Mouse (Mus musculus): ENCODE measurements around the gene Dbi. TPM values are rescaled to one million over a fixed set of nuclear protein-coding genes. Genes with fewer than 3 reads are reported as not detected.

Dbi gene
- polyA plus RNA-seq, 1 experiment: 247 TPM

DNA sequence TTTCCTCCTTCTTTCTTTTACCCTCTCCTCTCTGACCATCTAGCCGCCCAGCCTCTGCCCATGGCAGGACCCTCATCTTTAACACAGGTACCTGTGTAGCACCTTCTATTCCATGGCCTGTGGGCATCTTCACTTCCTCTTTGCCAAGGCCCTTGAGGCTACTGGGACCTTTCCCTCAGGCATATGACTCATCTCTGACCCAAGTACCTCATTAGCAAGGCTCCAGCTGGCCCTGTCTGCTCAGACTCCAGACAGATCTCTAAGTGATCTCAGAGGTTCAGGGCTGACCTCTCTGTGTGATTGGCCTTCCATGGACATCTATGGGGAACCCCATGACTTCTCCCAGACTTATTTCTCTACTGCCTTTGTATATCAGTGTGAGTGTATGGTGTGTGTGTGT, 40.2 kb downstream of the Dbi start:
- Histone ChIP-seq H3K4me1 (replicated peaks; ENCODE audit: control insufficient read depth, insufficient read depth, low read length) (no peaks in the 10 kb centered on the region), H3K27me3 (ENCODE audit: control insufficient read depth, insufficient read depth, low read length) (no peaks in the 10 kb centered on the region), H3K27ac (ENCODE audit: control insufficient read depth, insufficient read depth, low read length) (no peak overlapping the region), H3K4me3 (ENCODE audit: control insufficient read depth, insufficient read depth, low read length) (no peak overlapping the region), H3K36me3 (ENCODE audit: control insufficient read depth, insufficient read depth, low read length) (no peaks in the 10 kb centered on the region)
- DNase-seq: no peak
- 91% methylated on average over 1 of the region's 1 CpGs for WGBS
- no peak for TF ChIP-seq POLR2A (IDR thresholded peaks at IDR 0.05; ENCODE audit: control insufficient read depth, extremely low read depth, insufficient read depth, low read length, poor library complexity)
- TF ChIP-seq CTCF (IDR thresholded peaks at IDR 0.05; ENCODE audit: borderline replicate concordance, control insufficient read depth, extremely low read depth, insufficient read depth, low read length, poor library complexity): no peak

- TF ChIP-seq CTCF (IDR thresholded peaks at IDR 0.05; ENCODE audit: borderline replicate concordance, control insufficient read depth, extremely low read depth, insufficient read depth, low read length, poor library complexity): no peak
- no peak for TF ChIP-seq POLR2A (IDR thresholded peaks at IDR 0.05; ENCODE audit: control insufficient read depth, extremely low read depth, insufficient read depth, low read length, poor library complexity)
- no peak overlapping the region for H3K4me3 ChIP-seq (ENCODE audit: control insufficient read depth, insufficient read depth, low read length)
- H3K27ac ChIP-seq (ENCODE audit: control insufficient read depth, insufficient read depth, low read length): no peak overlapping the region
- no peaks in the 10 kb centered on the region for H3K36me3 ChIP-seq (ENCODE audit: control insufficient read depth, insufficient read depth, low read length)
- WGBS: 80% methylated on average over 9 of the region's 9 CpGs
- peaks cover 10% of the 10 kb centered on the region; the same call in 1 of the 2 replicates for H3K27me3 ChIP-seq (ENCODE audit: control insufficient read depth, insufficient read depth, low read length)
- H3K4me1 ChIP-seq (replicated peaks; ENCODE audit: control insufficient read depth, insufficient read depth, low read length): 0 out of 2 replicates have a peak, but pooled peaks cover 5% of the 10 kb centered on the region
- no peak for DNase-seq
These were observed 43.0 kb downstream of the Dbi start for GRCm38 (mm10) chr1:120077746-120078410.

DNA sequence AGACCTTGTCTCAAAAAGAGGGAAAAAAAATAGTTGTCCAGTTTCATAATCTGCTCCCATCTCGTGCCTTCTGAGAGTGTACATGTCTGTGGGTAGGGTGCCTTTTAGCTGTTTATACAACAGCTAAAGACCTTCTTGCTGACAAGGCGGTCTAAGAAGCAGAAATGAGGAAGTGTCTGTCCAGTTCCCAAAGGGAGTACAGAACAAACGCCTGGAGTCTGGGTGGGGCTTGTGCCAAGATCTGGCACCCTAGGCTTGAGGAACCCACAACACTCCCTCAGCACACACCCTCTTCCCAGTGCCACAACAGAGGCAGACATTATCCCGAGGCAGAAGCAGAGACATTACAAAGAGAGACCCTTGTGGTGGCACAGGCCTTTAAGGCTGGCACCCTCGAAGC, 45.4 kb downstream of the Dbi start:
- H3K4me3 ChIP-seq (ENCODE audit: control insufficient read depth, insufficient read depth, low read length): no peak overlapping the region
- H3K27ac ChIP-seq (ENCODE audit: control insufficient read depth, insufficient read depth, low read length): no peak overlapping the region
- H3K27me3 ChIP-seq (ENCODE audit: control insufficient read depth, insufficient read depth, low read length): peaks cover 12% of the 10 kb centered on the region; the same call in 1 of the 2 replicates
- WGBS: 31% methylated on average over 5 of the region's 5 CpGs
- 0 out of 2 replicates have a peak, but pooled peaks cover 5% of the 10 kb centered on the region for H3K4me1 ChIP-seq (replicated peaks; ENCODE audit: control insufficient read depth, insufficient read depth, low read length)
- TF ChIP-seq CTCF (IDR thresholded peaks at IDR 0.05; ENCODE audit: borderline replicate concordance, control insufficient read depth, extremely low read depth, insufficient read depth, low read length, poor library complexity): no peak
- no peak for TF ChIP-seq POLR2A (IDR thresholded peaks at IDR 0.05; ENCODE audit: control insufficient read depth, extremely low read depth, insufficient read depth, low read length, poor library complexity)
- DNase-seq: no peak
- H3K36me3 ChIP-seq (ENCODE audit: control insufficient read depth, insufficient read depth, low read length): no peaks in the 10 kb centered on the region

- TF ChIP-seq POLR2A (IDR thresholded peaks at IDR 0.05; ENCODE audit: control insufficient read depth, extremely low read depth, insufficient read depth, low read length, poor library complexity) (no peak), CTCF (IDR thresholded peaks at IDR 0.05; ENCODE audit: borderline replicate concordance, control insufficient read depth, extremely low read depth, insufficient read depth, low read length, poor library complexity) (no peak)
- no peak for DNase-seq
- H3K4me3 ChIP-seq (ENCODE audit: control insufficient read depth, insufficient read depth, low read length): no peak overlapping the region
- 93% methylated on average over 4 of the region's 4 CpGs for WGBS
- H3K27me3 ChIP-seq (ENCODE audit: control insufficient read depth, insufficient read depth, low read length): peaks cover 12% of the 10 kb centered on the region; the same call in 1 of the 2 replicates
- no peak overlapping the region for H3K27ac ChIP-seq (ENCODE audit: control insufficient read depth, insufficient read depth, low read length)
- no peaks in the 10 kb centered on the region for H3K36me3 ChIP-seq (ENCODE audit: control insufficient read depth, insufficient read depth, low read length)
- 0 out of 2 replicates have a peak, but pooled peaks cover 5% of the 10 kb centered on the region for H3K4me1 ChIP-seq (replicated peaks; ENCODE audit: control insufficient read depth, insufficient read depth, low read length)
These were observed 45.9 kb downstream of the Dbi start for GRCm38 (mm10) chr1:120074931-120075330.

GRCm38 (mm10) chr1:120074307-120074702, 46.6 kb downstream of the Dbi start:
- Histone ChIP-seq H3K4me1 (replicated peaks; ENCODE audit: control insufficient read depth, insufficient read depth, low read length) (0 out of 2 replicates have a peak, but pooled peaks cover 5% of the 10 kb centered on the region), H3K27me3 (ENCODE audit: control insufficient read depth, insufficient read depth, low read length) (peaks cover 12% of the 10 kb centered on the region; the same call in 1 of the 2 replicates), H3K27ac (ENCODE audit: control insufficient read depth, insufficient read depth, low read length) (no peak overlapping the region), H3K36me3 (ENCODE audit: control insufficient read depth, insufficient read depth, low read length) (no peaks in the 10 kb centered on the region), H3K4me3 (ENCODE audit: control insufficient read depth, insufficient read depth, low read length) (no peak overlapping the region)
- 58% methylated on average over 4 of the region's 4 CpGs for WGBS
- DNase-seq: no peak
- TF ChIP-seq CTCF (IDR thresholded peaks at IDR 0.05; ENCODE audit: borderline replicate concordance, control insufficient read depth, extremely low read depth, insufficient read depth, low read length, poor library complexity) (no peak), POLR2A (IDR thresholded peaks at IDR 0.05; ENCODE audit: control insufficient read depth, extremely low read depth, insufficient read depth, low read length, poor library complexity) (no peak)

DNA sequence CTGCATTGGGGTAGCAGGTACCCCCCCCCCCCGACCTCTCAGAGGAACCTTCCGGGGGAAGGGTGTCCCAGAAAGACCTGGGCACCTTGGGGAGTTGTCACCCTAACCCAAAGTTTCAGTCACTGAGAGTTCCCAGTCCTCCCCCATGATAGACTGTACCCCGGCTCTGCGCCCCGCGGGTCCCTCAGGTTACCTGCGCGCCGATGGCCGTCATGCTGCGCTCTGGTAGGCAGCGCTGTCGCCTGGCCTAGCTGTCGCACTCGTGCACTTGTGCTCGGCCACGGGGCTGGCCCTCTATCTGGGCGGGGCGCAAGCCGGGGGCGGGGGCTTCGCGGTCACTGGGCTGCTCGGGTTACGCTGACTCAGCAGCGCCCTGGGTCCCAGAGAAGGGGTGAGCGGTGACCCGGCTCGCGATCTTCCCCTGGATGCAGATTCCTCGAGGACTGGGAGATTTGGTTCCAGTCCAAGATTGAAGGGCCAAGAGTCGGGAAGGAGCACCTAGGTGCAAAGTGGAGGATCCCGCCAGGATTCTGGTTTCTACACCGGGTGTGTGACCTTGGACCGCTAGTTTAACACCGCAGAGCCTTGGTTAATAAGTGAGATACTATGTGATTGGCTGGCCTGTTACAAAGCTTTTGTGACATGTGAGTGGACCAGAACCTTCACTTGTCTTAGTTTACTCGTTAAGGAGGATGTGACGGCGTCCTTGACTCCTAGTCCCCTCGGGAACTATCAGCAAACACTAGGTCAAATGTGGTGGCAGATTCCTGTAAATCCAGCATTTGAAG, 47.2 kb downstream of the Dbi start, which contains the start of gene Tmem37:
TSS of gene Tmem37 (minus strand) at position 556 of the 788 bp plus-strand sequence.
- WGBS: 13% methylated on average over 40 of the region's 40 CpGs
- Histone ChIP-seq H3K36me3 (ENCODE audit: control insufficient read depth, insufficient read depth, low read length) (no peaks in the 10 kb centered on the region), H3K27me3 (ENCODE audit: control insufficient read depth, insufficient read depth, low read length) (peaks cover 12% of the 10 kb centered on the region; the same call in 1 of the 2 replicates), H3K27ac (ENCODE audit: control insufficient read depth, insufficient read depth, low read length) (no peak within 1 kb of the TSS), H3K4me1 (replicated peaks; ENCODE audit: control insufficient read depth, insufficient read depth, low read length) (0 out of 2 replicates have a peak, but pooled peaks cover 5% of the 10 kb centered on the region), H3K4me3 (ENCODE audit: control insufficient read depth, insufficient read depth, low read length) (peak within 1 kb of the TSS; percentile 6; the same call in 1 of the 2 replicates)
- no peak for DNase-seq
- no peak for TF ChIP-seq CTCF (IDR thresholded peaks at IDR 0.05; ENCODE audit: borderline replicate concordance, control insufficient read depth, extremely low read depth, insufficient read depth, low read length, poor library complexity)
- TF ChIP-seq POLR2A (IDR thresholded peaks at IDR 0.05; ENCODE audit: control insufficient read depth, extremely low read depth, insufficient read depth, low read length, poor library complexity): no peak

All from thymus, adult 2 months (tissue).